Mouse (Mus musculus) lung, postnatal 0 days (tissue): Measurements from ENCODE around the gene Uqcc1. TPM values are rescaled to one million over a fixed set of nuclear protein-coding genes. Genes with fewer than 3 reads are reported as not detected.
A peak's percentile ranks its signal among the peaks of the same experiment; 100 is the strongest.

Experiments used
- ATAC-seq: fragments of 200-750 bp; cut with Nextera tagmentation; 2 replicates; pipeline ENCODE4 v1.8.0; 2017; ENCODE audit warnings: moderate library complexity
- DNase-seq: peaks from one replicate; pipeline ENCODE4 v3.0.0-alpha.2; 2016; ENCODE audit warnings: low spot score
- H3K27ac ChIP-seq: fragments of 300-500 bp; sonication (generic); 2 replicates; pipeline ENCODE4 v1.5.1; 2014; ENCODE audit warnings: antibody characterized with exemption, mild to moderate bottlenecking, low read length, mixed read lengths
- H3K27me3 ChIP-seq: fragments of 300-500 bp; sonication (generic); replicated peaks from 2 replicates; pipeline ENCODE4 v1.6.1; 2014; ENCODE audit warnings: low read length, mixed read lengths; ENCODE audit not compliant: insufficient read depth
- H3K36me3 ChIP-seq: fragments of 300-500 bp; sonication (generic); 2 replicates; pipeline ENCODE4 v1.6.1; 2014; ENCODE audit warnings: low read length, mixed read lengths; ENCODE audit not compliant: insufficient read depth
- H3K4me1 ChIP-seq: fragments of 300-500 bp; sonication (generic); 2 replicates; pipeline ENCODE4 v1.6.1; 2014; ENCODE audit warnings: antibody characterized with exemption, low read depth, low read length, mixed read lengths; ENCODE audit not compliant: insufficient read depth
- H3K4me2 ChIP-seq: fragments of 300-500 bp; sonication (generic); replicated peaks from 2 replicates; pipeline ENCODE4 v1.6.1; 2014; ENCODE audit warnings: low read depth, mild to moderate bottlenecking, low read length, moderate library complexity, mixed read lengths
- H3K4me3 ChIP-seq: fragments of 300-500 bp; sonication (generic); 2 replicates; pipeline ENCODE4 v1.5.1; 2014; ENCODE audit warnings: low read depth, low read length
- H3K9ac ChIP-seq: fragments of 300-500 bp; sonication (generic); replicated peaks from 2 replicates; pipeline ENCODE4 v1.6.1; 2014; ENCODE audit warnings: low read depth, mild to moderate bottlenecking
- H3K9me3 ChIP-seq: fragments of 300-500 bp; sonication (generic); 2 replicates; pipeline ENCODE4 v1.6.1; 2016; ENCODE audit warnings: low read length, mixed read lengths
- CTCF ChIP-seq: IDR thresholded peaks from 2 replicates; pipeline ENCODE4 v1.5.1; 2016; ENCODE audit warnings: antibody characterized with exemption, mild to moderate bottlenecking
- EP300 ChIP-seq: IDR thresholded peaks from 2 replicates; pipeline ENCODE4 v1.6.1; 2016; ENCODE audit warnings: antibody characterized with exemption, mild to moderate bottlenecking, control low read depth
- WGBS: fragments of 180-500 bp; shearing (Covaris S2); extraction: QIAGEN DNeasy Blood & Tissue Kit; methylation state at CpG from one replicate; pipeline ENCODE4 v1.1.7; 2014; 5-methylcytosine and 5-hydroxymethylcytosine counted together
- polyA plus RNA-seq: library from polyadenylated mRNA; unstranded; fragments of >200 nt; fragmentation: Nextera tagmentation; extraction: Ambion mirVana; gene quantifications from 2 replicates; pipeline ENCODE4 v1.2.1, GENCODE M21; 2015

The Uqcc1 gene
- polyA plus RNA-seq, 1 experiment from 2014 or later = 24.4 TPM

- WGBS = 77% methylated on average over 5 of the region's 5 CpGs
- Histone ChIP-seq H3K36me3 (peaks cover 5% of the 10 kb centered on the region), H3K4me2 (no peak overlapping the region), H3K27ac (no peak overlapping the region), H3K4me3 (no peak overlapping the region), H3K9me3 (no peaks in the 10 kb centered on the region), H3K9ac (no peak overlapping the region), H3K4me1 (no peaks in the 10 kb centered on the region), H3K27me3 (no peaks in the 10 kb centered on the region)
- TF ChIP-seq CTCF (no peak), EP300 (no peak)
- ATAC-seq (no peak), DNase-seq (no peak)
Observed at GRCm38 (mm10) chr2:155959981-155960380, 29.9 kb upstream of the Uqcc1 start.

GRCm38 (mm10) chr2:155956134-155957059 lies 26.3 kb upstream of the Uqcc1 start, which contains the start of gene Cep250:
Cep250 (plus strand) TSS chr2:155956458.
- Histone ChIP-seq H3K9ac (peak within 1 kb of the TSS; percentile 75), H3K27me3 (no peaks in the 10 kb centered on the region), H3K4me2 (peak within 1 kb of the TSS; percentile 92), H3K4me1 (no peaks in the 10 kb centered on the region), H3K36me3 (no peaks in the 10 kb centered on the region), H3K27ac (peak within 1 kb of the TSS; percentile 83), H3K4me3 (peak within 1 kb of the TSS; percentile 82), H3K9me3 (no peaks in the 10 kb centered on the region)
- WGBS = under 1% methylated on average over 59 of the region's 59 CpGs
- TF ChIP-seq EP300 (no peak), CTCF (no peak)
- ATAC-seq = peak; percentile 99
- peak; percentile 96 for DNase-seq

GRCm38 (mm10) chr2:155952006-155952405 lies 21.9 kb upstream of the Uqcc1 start:
- Histone ChIP-seq H3K4me1 (no peaks in the 10 kb centered on the region), H3K27me3 (no peaks in the 10 kb centered on the region), H3K36me3 (no peaks in the 10 kb centered on the region), H3K9ac (no peak overlapping the region), H3K4me2 (no peak overlapping the region), H3K4me3 (no peak overlapping the region), H3K9me3 (no peaks in the 10 kb centered on the region), H3K27ac (no peak overlapping the region)
- ATAC-seq = no peak
- TF ChIP-seq CTCF = peak; percentile 78
- TF ChIP-seq EP300 = no peak
- DNase-seq = peak; percentile 83

GRCm38 (mm10) chr2:155949362-155949761 lies 19.3 kb upstream of the Uqcc1 start:
- ATAC-seq (no peak), DNase-seq (no peak)
- no peaks in the 10 kb centered on the region for H3K27me3 ChIP-seq
- H3K4me2 ChIP-seq = no peak overlapping the region
- TF ChIP-seq EP300 = no peak
- no peak for TF ChIP-seq CTCF
- WGBS = 37% methylated on average over 6 of the region's 6 CpGs
- no peak overlapping the region for H3K9ac ChIP-seq
- no peak overlapping the region for H3K4me3 ChIP-seq
- 0 out of 2 replicates have a peak, but pooled peaks cover 3% of the 10 kb centered on the region for H3K4me1 ChIP-seq
- H3K27ac ChIP-seq = no peak overlapping the region
- no peaks in the 10 kb centered on the region for H3K36me3 ChIP-seq
- no peaks in the 10 kb centered on the region for H3K9me3 ChIP-seq

GRCm38 (mm10) chr2:155947390-155948002 lies 17.4 kb upstream of the Uqcc1 start:
- ATAC-seq = no peak
- H3K36me3 ChIP-seq = no peaks in the 10 kb centered on the region
- 23% methylated on average over 5 of the region's 5 CpGs for WGBS
- H3K4me2 ChIP-seq = no peak overlapping the region
- H3K9me3 ChIP-seq = no peaks in the 10 kb centered on the region
- H3K4me1 ChIP-seq = peaks cover 3% of the 10 kb centered on the region; the same call in 1 of the 2 replicates
- no peak overlapping the region for H3K9ac ChIP-seq
- no peaks in the 10 kb centered on the region for H3K27me3 ChIP-seq
- TF ChIP-seq CTCF (no peak), EP300 (no peak)
- no peak for DNase-seq
- no peak overlapping the region for H3K27ac ChIP-seq
- no peak overlapping the region for H3K4me3 ChIP-seq

GRCm38 (mm10) chr2:155946499-155946898 lies 16.4 kb upstream of the Uqcc1 start:
- Histone ChIP-seq H3K27ac (no peak overlapping the region), H3K9me3 (no peaks in the 10 kb centered on the region), H3K4me1 (peaks cover 3% of the 10 kb centered on the region; the same call in 1 of the 2 replicates), H3K4me3 (no peak overlapping the region), H3K9ac (no peak overlapping the region), H3K4me2 (no peak overlapping the region), H3K36me3 (no peaks in the 10 kb centered on the region), H3K27me3 (no peaks in the 10 kb centered on the region)
- no peak; the same call in 1 of the 2 replicates for ATAC-seq
- no peak for DNase-seq
- 36% methylated on average over 4 of the region's 4 CpGs for WGBS
- TF ChIP-seq EP300 (no peak), CTCF (no peak)
